Mouse (Mus musculus): ENCODE measurements at regions not wholly inside any gene's neighbourhood (a gene's known extent, or its start where the extent isn't known, plus 50 kb on each side); places are given as distances from the start of the nearest gene placed in this dataset.
"Not testable (repeated sequence)": the region's sequence is repeated elsewhere in the genome, so short reads cannot be mapped to it uniquely, and the experiment has no call there.

GRCm38 (mm10) chr9:85637274-85637673 is 111.9 kb downstream of the Ibtk start:
- no peak for DNase-seq (ENCODE audit: extremely low spot score, low read depth, low spot score)

GRCm38 (mm10) chr9:85636131-85636447 is 113.0 kb downstream of the Ibtk start:
- no peak for DNase-seq (ENCODE audit: extremely low spot score, low read depth, low spot score)

- no peak for DNase-seq (ENCODE audit: extremely low spot score, low read depth, low spot score)
Observed at GRCm38 (mm10) chr9:85635438-85636130, 113.5 kb downstream of the Ibtk start.

- not testable (repeated sequence) for DNase-seq (ENCODE audit: extremely low spot score, low read depth, low spot score)
Observed at GRCm38 (mm10) chr9:85634786-85635185, 114.3 kb downstream of the Ibtk start.

- no peak for DNase-seq (ENCODE audit: extremely low spot score, low read depth, low spot score)
Observed at GRCm38 (mm10) chr9:85617972-85618371, 131.2 kb downstream of the Ibtk start.

GRCm38 (mm10) chr9:85617177-85617777 is 131.9 kb downstream of the Ibtk start:
- DNase-seq (ENCODE audit: extremely low spot score, low read depth, low spot score), result no peak

- no peak for DNase-seq (ENCODE audit: extremely low spot score, low read depth, low spot score)
Observed at GRCm38 (mm10) chr9:85616266-85616869, 132.8 kb downstream of the Ibtk start.

GRCm38 (mm10) chr9:85609152-85609551 is 140.0 kb downstream of the Ibtk start:
- DNase-seq (ENCODE audit: extremely low spot score, low read depth, low spot score), result no peak

GRCm38 (mm10) chr9:85596959-85597358 is 152.2 kb downstream of the Ibtk start:
- no peak for DNase-seq (ENCODE audit: extremely low spot score, low read depth, low spot score)

GRCm38 (mm10) chr9:85593867-85594266 is 155.3 kb downstream of the Ibtk start:
- DNase-seq (ENCODE audit: extremely low spot score, low read depth, low spot score), result no peak

GRCm38 (mm10) chr9:85592639-85593038 is 156.5 kb downstream of the Ibtk start:
- no peak for DNase-seq (ENCODE audit: extremely low spot score, low read depth, low spot score)

- no peak for DNase-seq (ENCODE audit: extremely low spot score, low read depth, low spot score)
Observed at GRCm38 (mm10) chr9:85589210-85589609, 159.9 kb downstream of the Ibtk start.

GRCm38 (mm10) chr9:85588077-85588476 is 161.1 kb downstream of the Ibtk start:
- no peak for DNase-seq (ENCODE audit: extremely low spot score, low read depth, low spot score)

- DNase-seq (ENCODE audit: extremely low spot score, low read depth, low spot score), result no peak
Observed at GRCm38 (mm10) chr9:85581028-85581595, 168.0 kb downstream of the Ibtk start.

GRCm38 (mm10) chr9:85577812-85578211 is 171.3 kb downstream of the Ibtk start:
- no peak for DNase-seq (ENCODE audit: extremely low spot score, low read depth, low spot score)

- DNase-seq (ENCODE audit: extremely low spot score, low read depth, low spot score), result no peak
Observed at GRCm38 (mm10) chr9:85577338-85577737, 171.8 kb downstream of the Ibtk start.

GRCm38 (mm10) chr9:85568877-85569276 is 180.3 kb downstream of the Ibtk start:
- DNase-seq (ENCODE audit: extremely low spot score, low read depth, low spot score), result no peak

GRCm38 (mm10) chr9:85551871-85552270 is 197.3 kb downstream of the Ibtk start:
- no peak for DNase-seq (ENCODE audit: extremely low spot score, low read depth, low spot score)

- no peak for DNase-seq (ENCODE audit: extremely low spot score, low read depth, low spot score)
Observed at GRCm38 (mm10) chr9:85550455-85550854, 198.7 kb downstream of the Ibtk start.

- DNase-seq (ENCODE audit: extremely low spot score, low read depth, low spot score), result no peak
Observed at GRCm38 (mm10) chr9:85546226-85546625, 202.9 kb downstream of the Ibtk start.

- no peak for DNase-seq (ENCODE audit: extremely low spot score, low read depth, low spot score)
Observed at GRCm38 (mm10) chr9:85545566-85545965, 203.6 kb downstream of the Ibtk start.

GRCm38 (mm10) chr9:85538557-85538956 is 210.6 kb downstream of the Ibtk start:
- DNase-seq (ENCODE audit: extremely low spot score, low read depth, low spot score), result no peak
